Mouse (Mus musculus): ENCODE measurements around the gene Klhl6. TPM values are rescaled to one million over a fixed set of nuclear protein-coding genes. Genes with fewer than 3 reads are reported as not detected.

Klhl6 gene
- total and polyA plus RNA-seq, 2 experiments, result 1.1 to 3.5 TPM

DNA sequence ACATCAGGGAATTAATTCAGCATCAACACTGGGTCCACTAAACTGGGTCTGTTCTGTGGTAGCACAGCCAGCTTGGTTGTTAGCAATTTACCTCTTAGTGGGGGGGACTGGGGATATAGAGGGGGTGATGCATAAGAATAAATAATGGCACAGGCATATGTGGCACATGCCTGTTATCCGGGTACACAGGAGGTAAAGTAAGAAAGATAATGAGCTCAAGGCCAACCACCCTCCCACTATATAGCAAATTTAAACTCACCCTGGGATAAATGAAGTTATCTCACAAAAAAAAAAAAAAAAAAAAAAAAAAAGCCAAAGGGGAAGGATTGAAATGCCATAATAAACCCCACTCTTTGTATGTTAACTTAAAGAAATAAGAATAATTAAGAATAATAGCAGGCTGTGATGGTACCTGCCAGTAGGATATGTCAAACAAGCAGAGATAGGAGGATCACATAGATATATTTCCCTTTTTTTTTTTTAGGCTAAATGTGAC lies 14.9 kb downstream of the Klhl6 start:
- Histone ChIP-seq H3K4me3 (ENCODE audit: insufficient read depth, low read depth, low read length) (no peak overlapping the region), H3K4me1 (ENCODE audit: control insufficient read depth, insufficient read depth, low read length) (no peaks in the 10 kb centered on the region; the same call in 1 of the 2 replicates), H3K27me3 (ENCODE audit: control insufficient read depth, insufficient read depth, low read length) (no peaks in the 10 kb centered on the region), H3K9ac (ENCODE audit: low read depth, low read length) (no peak overlapping the region), H3K79me2 (ENCODE audit: control insufficient read depth, insufficient read depth, low read length) (no peaks in the 10 kb centered on the region; the same call in 1 of the 2 replicates), H3K36me3 (ENCODE audit: control insufficient read depth, insufficient read depth, low read length) (peaks cover 2% of the 10 kb centered on the region), H3K27ac (replicated peaks; ENCODE audit: insufficient read depth, low read depth, low read length) (no peak overlapping the region)
- 87% methylated on average over 1 of the region's 1 CpGs for WGBS
- no peak for DNase-seq (ENCODE audit: extremely low read depth, low read depth, low spot score)
- TF ChIP-seq CTCF (IDR thresholded peaks at IDR 0.05; ENCODE audit: low read depth, low read length) (no peak), POLR2A (IDR thresholded peaks at IDR 0.05; ENCODE audit: extremely low read depth, insufficient read depth, low read length) (no peak)

DNA sequence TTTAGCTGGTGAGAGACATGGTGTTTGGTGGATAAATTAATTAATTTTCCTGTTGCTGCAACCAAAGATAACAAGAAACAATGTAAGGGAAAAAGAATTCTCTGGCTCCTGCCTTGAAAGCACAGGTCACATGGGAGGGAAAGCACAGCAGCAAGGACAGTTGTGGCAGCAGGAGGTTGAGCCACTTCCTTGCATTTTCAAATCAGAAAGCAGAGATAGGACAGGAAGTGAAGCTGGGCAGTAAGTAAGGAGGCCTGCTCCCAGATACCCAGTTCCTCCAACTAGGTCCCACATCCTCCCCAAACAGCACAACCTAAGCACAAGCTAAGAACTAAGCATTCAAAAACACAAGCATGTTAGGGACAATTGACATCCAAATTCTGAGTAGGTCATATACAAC lies 15.9 kb downstream of the Klhl6 start:
- DNase-seq (ENCODE audit: extremely low read depth, low read depth, low spot score), result peak; percentile 20
- Histone ChIP-seq H3K4me1 (ENCODE audit: control insufficient read depth, insufficient read depth, low read length) (no peaks in the 10 kb centered on the region; the same call in 1 of the 2 replicates), H3K27ac (replicated peaks; ENCODE audit: insufficient read depth, low read depth, low read length) (no peak overlapping the region), H3K9ac (ENCODE audit: low read depth, low read length) (no peak overlapping the region), H3K79me2 (ENCODE audit: control insufficient read depth, insufficient read depth, low read length) (no peaks in the 10 kb centered on the region; the same call in 1 of the 2 replicates), H3K36me3 (ENCODE audit: control insufficient read depth, insufficient read depth, low read length) (peaks cover 2% of the 10 kb centered on the region), H3K27me3 (ENCODE audit: control insufficient read depth, insufficient read depth, low read length) (no peaks in the 10 kb centered on the region), H3K4me3 (ENCODE audit: insufficient read depth, low read depth, low read length) (no peak overlapping the region)
- TF ChIP-seq POLR2A (IDR thresholded peaks at IDR 0.05; ENCODE audit: extremely low read depth, insufficient read depth, low read length), result no peak
- TF ChIP-seq CTCF (IDR thresholded peaks at IDR 0.05; ENCODE audit: low read depth, low read length), result no peak

- 58% methylated on average over 1 of the region's 1 CpGs for WGBS
- no peaks in the 10 kb centered on the region for H3K27me3 ChIP-seq (ENCODE audit: control insufficient read depth, insufficient read depth, low read length)
- TF ChIP-seq POLR2A (IDR thresholded peaks at IDR 0.05; ENCODE audit: extremely low read depth, insufficient read depth, low read length) (no peak), CTCF (IDR thresholded peaks at IDR 0.05; ENCODE audit: low read depth, low read length) (no peak)
Observed at GRCm38 (mm10) chr16:19966437-19966836, 16.4 kb downstream of the Klhl6 start.

DNA sequence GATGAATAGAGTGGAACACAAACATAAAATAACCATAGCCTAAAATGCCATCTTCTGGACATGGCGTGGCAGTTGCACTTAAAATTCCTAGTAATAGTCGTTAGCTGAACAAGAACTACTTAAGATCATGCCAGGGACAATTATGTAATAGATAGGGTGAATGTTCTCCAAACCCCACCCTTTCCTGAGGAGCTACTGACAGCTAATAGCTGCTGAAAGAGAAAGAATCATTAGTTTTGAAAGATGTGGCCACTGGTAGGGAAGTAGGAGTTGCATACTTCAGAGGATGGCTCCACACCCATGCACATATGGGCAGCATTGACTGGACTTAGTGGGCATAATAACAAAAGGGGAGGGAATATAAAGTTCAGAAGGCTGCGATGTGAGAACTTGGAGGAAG lies 19.9 kb downstream of the Klhl6 start:
- TF ChIP-seq POLR2A (IDR thresholded peaks at IDR 0.05; ENCODE audit: extremely low read depth, insufficient read depth, low read length), result no peak
- no peak for TF ChIP-seq CTCF (IDR thresholded peaks at IDR 0.05; ENCODE audit: low read depth, low read length)
- WGBS, result 73% methylated on average over 3 of the region's 3 CpGs

More at GRCm38 (mm10) chr16:19966437-19966836, 16.4 kb downstream of the Klhl6 start:
- Histone ChIP-seq H3K4me1 (ENCODE audit: control insufficient read depth, insufficient read depth, low read length) (no peaks in the 10 kb centered on the region; the same call in 1 of the 2 replicates), H3K36me3 (ENCODE audit: control insufficient read depth, insufficient read depth, low read length) (peaks cover 2% of the 10 kb centered on the region), H3K27ac (replicated peaks; ENCODE audit: insufficient read depth, low read depth, low read length) (no peak overlapping the region), H3K4me3 (ENCODE audit: insufficient read depth, low read depth, low read length) (no peak overlapping the region), H3K79me2 (ENCODE audit: control insufficient read depth, insufficient read depth, low read length) (no peaks in the 10 kb centered on the region; the same call in 1 of the 2 replicates), H3K9ac (ENCODE audit: low read depth, low read length) (no peak overlapping the region)
- DNase-seq (ENCODE audit: extremely low read depth, low read depth, low spot score), result no peak

DNA sequence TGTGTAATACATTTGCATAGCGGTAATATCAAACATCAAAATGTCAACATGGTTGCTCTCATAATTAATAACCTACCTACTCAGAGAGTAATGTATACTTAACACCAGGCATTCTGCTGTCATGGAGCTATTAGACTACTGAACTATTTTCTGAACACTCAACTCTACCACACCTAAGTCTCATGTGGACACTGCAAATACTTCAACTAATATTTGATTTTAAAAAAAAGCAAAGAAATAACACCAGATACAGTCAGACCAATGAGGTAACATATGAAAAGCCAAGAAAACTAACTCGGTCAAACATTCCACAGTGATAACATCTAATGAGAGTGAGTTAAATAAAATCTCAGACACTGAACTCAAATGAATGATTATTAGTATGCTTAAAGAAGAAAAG lies 21.8 kb downstream of the Klhl6 start:
- 78% methylated on average over 2 of the region's 2 CpGs for WGBS
- peaks cover 2% of the 10 kb centered on the region; the same call in 1 of the 2 replicates for H3K4me1 ChIP-seq (ENCODE audit: control insufficient read depth, insufficient read depth, low read length)
- no peaks in the 10 kb centered on the region; the same call in none of the 2 replicates for H3K79me2 ChIP-seq (ENCODE audit: control insufficient read depth, insufficient read depth, low read length)
- DNase-seq (ENCODE audit: extremely low read depth, low read depth, low spot score), result no peak
- H3K27ac ChIP-seq (replicated peaks; ENCODE audit: insufficient read depth, low read depth, low read length), result no peak overlapping the region
- H3K4me3 ChIP-seq (ENCODE audit: insufficient read depth, low read depth, low read length), result no peak overlapping the region
- TF ChIP-seq CTCF (IDR thresholded peaks at IDR 0.05; ENCODE audit: low read depth, low read length), result no peak
- no peaks in the 10 kb centered on the region for H3K27me3 ChIP-seq (ENCODE audit: control insufficient read depth, insufficient read depth, low read length)
- peaks cover 2% of the 10 kb centered on the region for H3K36me3 ChIP-seq (ENCODE audit: control insufficient read depth, insufficient read depth, low read length)
- no peak overlapping the region for H3K9ac ChIP-seq (ENCODE audit: low read depth, low read length)

More for the DNA sequence above, 19.9 kb downstream of the Klhl6 start:
- Histone ChIP-seq H3K79me2 (ENCODE audit: control insufficient read depth, insufficient read depth, low read length) (no peaks in the 10 kb centered on the region; the same call in none of the 2 replicates), H3K36me3 (ENCODE audit: control insufficient read depth, insufficient read depth, low read length) (peaks cover 2% of the 10 kb centered on the region), H3K4me1 (ENCODE audit: control insufficient read depth, insufficient read depth, low read length) (peaks cover 2% of the 10 kb centered on the region; the same call in 1 of the 2 replicates), H3K27me3 (ENCODE audit: control insufficient read depth, insufficient read depth, low read length) (no peaks in the 10 kb centered on the region), H3K27ac (replicated peaks; ENCODE audit: insufficient read depth, low read depth, low read length) (no peak overlapping the region), H3K4me3 (ENCODE audit: insufficient read depth, low read depth, low read length) (no peak overlapping the region), H3K9ac (ENCODE audit: low read depth, low read length) (no peak overlapping the region)
- no peak for DNase-seq (ENCODE audit: extremely low read depth, low read depth, low spot score)

GRCm38 (mm10) chr16:19960407-19961058 lies 22.3 kb downstream of the Klhl6 start:
- Histone ChIP-seq H3K27me3 (ENCODE audit: control insufficient read depth, insufficient read depth, low read length) (no peaks in the 10 kb centered on the region), H3K36me3 (ENCODE audit: control insufficient read depth, insufficient read depth, low read length) (peaks cover 2% of the 10 kb centered on the region), H3K79me2 (ENCODE audit: control insufficient read depth, insufficient read depth, low read length) (no peaks in the 10 kb centered on the region; the same call in none of the 2 replicates), H3K9ac (ENCODE audit: low read depth, low read length) (no peak overlapping the region), H3K27ac (replicated peaks; ENCODE audit: insufficient read depth, low read depth, low read length) (no peak overlapping the region), H3K4me3 (ENCODE audit: insufficient read depth, low read depth, low read length) (no peak overlapping the region), H3K4me1 (ENCODE audit: control insufficient read depth, insufficient read depth, low read length) (peaks cover 2% of the 10 kb centered on the region; the same call in 1 of the 2 replicates)
- no peak for DNase-seq (ENCODE audit: extremely low read depth, low read depth, low spot score)
- TF ChIP-seq CTCF (IDR thresholded peaks at IDR 0.05; ENCODE audit: low read depth, low read length), result no peak
- no peak for TF ChIP-seq POLR2A (IDR thresholded peaks at IDR 0.05; ENCODE audit: extremely low read depth, insufficient read depth, low read length)
- 53% methylated on average over 4 of the region's 4 CpGs for WGBS

Data from liver, adult 2 months (tissue).